Mouse (Mus musculus): ENCODE results near the gene Syngr1.
A peak's percentile ranks its signal among the peaks of the same experiment; 100 is the strongest.

The Syngr1 gene

GRCm38 (mm10) chr15:80146153-80146552 lies 55.0 kb downstream of the Syngr1 start:
- peak; percentile 35 for DNase-seq (ENCODE audit: low spot score)

DNA sequence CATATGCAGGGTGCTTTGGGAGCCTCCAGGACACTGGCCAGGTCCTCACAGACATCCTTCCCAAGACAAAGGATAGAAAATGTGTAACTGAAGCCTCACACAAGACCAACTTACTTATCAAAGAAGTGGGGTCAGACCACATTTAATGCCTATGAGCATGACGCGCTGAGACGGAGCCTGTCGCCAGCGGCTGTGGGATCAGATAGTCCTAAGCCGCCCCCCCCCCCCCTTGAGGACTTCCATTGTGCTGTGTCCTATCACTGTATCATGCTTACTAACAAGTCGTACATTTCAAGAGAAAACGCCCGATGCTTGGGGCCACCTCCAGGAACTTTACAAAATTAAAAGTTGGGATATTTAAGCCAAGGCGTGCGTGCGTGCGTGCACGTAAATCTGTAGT lies 56.0 kb downstream of the Syngr1 start:
- no peak for DNase-seq (ENCODE audit: low spot score)

GRCm38 (mm10) chr15:80147511-80147910 lies 56.4 kb downstream of the Syngr1 start:
- no peak for DNase-seq (ENCODE audit: low spot score)

GRCm38 (mm10) chr15:80148565-80148964 lies 57.4 kb downstream of the Syngr1 start:
- no peak for DNase-seq (ENCODE audit: low spot score)

GRCm38 (mm10) chr15:80149517-80149916 lies 58.4 kb downstream of the Syngr1 start:
- no peak for DNase-seq (ENCODE audit: low spot score)

DNA sequence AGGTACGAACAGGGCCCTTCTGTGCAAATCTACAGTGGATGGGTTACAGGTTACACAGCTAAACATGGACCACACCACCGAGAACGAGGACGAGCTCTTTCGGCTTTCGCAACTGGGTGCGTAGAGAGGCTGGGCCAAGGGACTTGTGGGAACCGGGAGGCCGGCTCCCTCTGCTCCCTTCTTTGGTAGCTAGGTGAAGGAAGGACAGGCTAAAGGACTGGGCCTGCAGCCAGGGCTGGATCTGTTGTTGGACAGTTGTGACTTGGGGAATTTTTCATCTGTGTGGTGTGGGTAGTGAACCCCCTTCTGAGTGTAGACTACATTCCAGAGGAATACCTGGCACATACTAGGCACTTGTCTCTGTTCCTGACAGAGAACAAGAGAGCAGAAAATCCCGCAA lies 61.5 kb downstream of the Syngr1 start:
- DNase-seq (ENCODE audit: low spot score), result no peak

DNA sequence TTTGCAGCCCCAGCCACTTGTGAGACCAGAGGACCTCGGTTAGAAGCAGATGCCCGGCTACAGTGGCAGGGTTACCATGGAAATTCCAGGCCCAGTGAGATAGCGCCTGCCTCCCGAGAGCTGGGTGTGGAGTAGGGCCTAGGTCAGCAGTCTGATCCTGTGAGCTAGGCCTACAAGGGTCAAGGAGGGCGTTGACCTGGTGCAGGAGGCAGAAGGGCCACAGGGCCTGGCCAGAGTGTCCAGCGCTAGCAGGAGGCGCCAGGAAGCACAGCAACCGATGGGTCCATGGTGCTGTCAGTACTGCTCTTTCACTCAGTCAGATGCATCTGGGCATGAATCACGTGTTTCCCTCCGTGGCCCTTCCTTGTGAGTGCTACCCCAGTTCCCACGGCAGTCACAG lies 62.6 kb downstream of the Syngr1 start:
- DNase-seq (ENCODE audit: low spot score), result no peak

DNA sequence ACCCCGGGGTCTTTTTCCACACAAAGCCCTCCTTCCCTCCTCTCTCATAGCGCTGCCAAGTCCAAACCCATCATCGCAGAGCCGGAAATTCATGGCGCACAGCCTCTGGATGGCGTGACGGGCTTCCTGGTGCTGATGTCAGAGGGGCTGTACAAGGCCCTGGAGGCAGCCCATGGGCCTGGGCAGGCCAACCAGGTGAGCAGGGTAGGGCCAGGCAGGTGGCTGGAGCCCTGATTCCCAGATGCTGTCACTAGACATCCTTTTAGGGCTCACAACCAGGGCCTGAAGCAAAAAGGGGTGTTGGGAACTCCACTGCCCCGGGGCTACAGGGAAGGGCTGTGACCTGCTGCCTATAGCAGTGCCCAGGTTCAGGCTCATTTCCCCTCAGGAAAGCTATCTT lies 64.6 kb downstream of the Syngr1 start:
- DNase-seq (ENCODE audit: low spot score), result no peak

DNA sequence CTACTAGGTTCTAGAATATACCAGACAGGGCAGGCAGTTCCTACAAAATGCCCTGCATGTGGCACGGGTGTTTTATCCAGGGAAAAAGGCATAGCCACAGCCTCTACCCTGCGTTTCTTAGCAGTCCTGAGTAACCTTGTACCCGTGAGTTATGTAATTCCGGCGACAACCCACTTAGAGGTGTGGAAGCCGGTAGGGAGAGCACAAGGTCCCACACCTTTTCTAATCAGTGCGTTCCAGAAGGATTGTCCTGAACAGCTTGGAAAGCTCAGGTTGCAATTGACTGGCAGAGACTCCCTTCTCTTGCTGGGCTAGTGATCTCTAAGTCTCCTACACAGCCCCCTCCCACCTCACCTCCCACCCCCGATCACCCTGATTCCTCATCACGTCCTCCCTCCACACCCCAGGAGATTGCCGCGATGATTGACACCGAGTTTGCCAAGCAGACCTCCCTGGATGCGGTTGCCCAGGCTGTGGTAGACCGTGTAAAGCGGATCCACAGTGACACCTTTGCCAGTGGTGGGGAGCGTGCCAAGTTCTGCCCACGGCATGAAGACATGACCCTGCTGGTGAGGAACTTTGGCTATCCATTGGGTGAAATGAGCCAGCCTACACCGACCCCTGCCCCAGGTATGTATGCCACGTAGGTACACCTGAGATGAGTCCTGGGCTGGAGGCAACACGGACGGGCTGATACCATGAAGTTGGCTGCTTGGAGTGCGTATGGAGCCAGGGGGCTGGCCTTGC lies 66.2 kb downstream of the Syngr1 start:
- DNase-seq (ENCODE audit: low spot score), result no peak

- DNase-seq (ENCODE audit: low spot score), result no peak
Measured at GRCm38 (mm10) chr15:80158001-80158706, 67.0 kb downstream of the Syngr1 start.

DNA sequence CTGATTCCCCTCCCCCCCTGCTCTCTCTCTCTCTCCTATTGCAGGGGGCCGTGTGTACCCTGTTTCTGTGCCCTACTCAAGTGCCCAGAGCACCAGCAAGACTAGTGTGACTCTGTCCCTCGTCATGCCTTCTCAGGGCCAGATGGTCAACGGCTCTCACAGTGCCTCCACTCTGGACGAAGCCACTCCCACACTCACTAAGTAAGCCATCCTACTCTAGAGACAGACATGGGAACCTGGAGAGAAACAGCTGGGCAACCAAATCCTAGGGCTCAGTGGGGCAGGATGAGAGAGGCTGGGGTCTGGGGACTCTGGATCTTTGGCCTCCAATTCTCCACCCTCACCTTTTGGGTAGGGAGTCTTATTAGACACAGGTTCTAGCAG lies 67.6 kb downstream of the Syngr1 start:
- DNase-seq (ENCODE audit: low spot score), result peak; percentile 70

- peak; percentile 83 for DNase-seq (ENCODE audit: low spot score)
Measured at GRCm38 (mm10) chr15:80159286-80159901, 68.3 kb downstream of the Syngr1 start.

DNA sequence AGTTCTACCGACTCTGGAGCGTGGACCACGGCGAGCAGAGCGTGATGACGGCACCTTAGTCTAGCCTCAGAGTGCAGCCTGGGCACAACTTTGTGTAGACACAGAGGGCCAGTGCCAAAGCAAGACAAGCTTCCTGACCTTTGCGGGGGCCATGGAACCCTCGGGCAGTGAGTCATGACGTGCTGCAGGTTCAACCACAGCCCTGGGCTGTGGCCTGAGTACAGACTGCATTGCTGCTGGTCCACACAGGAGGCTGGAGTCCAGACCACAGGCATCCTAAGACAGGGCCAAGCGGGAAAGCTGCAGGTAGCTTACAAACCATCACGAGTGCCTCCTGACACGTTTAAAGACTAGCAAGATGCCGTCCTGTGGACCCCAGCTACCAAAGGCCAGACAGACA lies 69.1 kb downstream of the Syngr1 start:
- no peak for DNase-seq (ENCODE audit: low spot score)

DNA sequence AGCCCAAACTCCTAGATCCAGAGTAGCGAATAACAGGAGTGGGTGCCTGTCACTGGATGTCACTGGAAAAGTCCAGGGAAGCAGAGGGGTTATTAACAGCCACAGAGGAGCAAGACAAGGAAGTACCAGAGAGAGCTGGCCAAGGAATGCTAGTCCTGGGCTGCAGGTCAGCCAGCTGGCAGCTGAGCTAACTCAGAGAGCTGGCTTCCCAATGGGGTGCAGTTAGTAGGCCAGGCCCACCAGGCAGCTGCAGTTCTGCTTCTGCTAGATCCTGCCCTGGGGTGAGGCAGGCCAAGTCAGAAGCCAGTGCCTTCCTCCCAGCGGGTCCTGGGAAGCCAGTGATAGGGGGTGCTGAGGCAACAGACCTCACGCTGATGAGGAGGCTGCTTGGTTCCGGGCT lies 69.6 kb downstream of the Syngr1 start:
- DNase-seq (ENCODE audit: low spot score), result no peak

- DNase-seq (ENCODE audit: low spot score), result no peak
Measured at GRCm38 (mm10) chr15:80161199-80161598, 70.1 kb downstream of the Syngr1 start.

- DNase-seq (ENCODE audit: low spot score), result no peak
Measured at GRCm38 (mm10) chr15:80162401-80162964, 71.3 kb downstream of the Syngr1 start.

- no peak for DNase-seq (ENCODE audit: low spot score)
Measured at GRCm38 (mm10) chr15:80163274-80163673, 72.1 kb downstream of the Syngr1 start.

GRCm38 (mm10) chr15:80163716-80164115 lies 72.6 kb downstream of the Syngr1 start:
- DNase-seq (ENCODE audit: low spot score), result no peak

GRCm38 (mm10) chr15:80165396-80165795 lies 74.3 kb downstream of the Syngr1 start:
- no peak for DNase-seq (ENCODE audit: low spot score)

Data from MN1 (cell line).